Mouse (Mus musculus): Measurements from ENCODE around the gene Sorbs2.

DNA sequence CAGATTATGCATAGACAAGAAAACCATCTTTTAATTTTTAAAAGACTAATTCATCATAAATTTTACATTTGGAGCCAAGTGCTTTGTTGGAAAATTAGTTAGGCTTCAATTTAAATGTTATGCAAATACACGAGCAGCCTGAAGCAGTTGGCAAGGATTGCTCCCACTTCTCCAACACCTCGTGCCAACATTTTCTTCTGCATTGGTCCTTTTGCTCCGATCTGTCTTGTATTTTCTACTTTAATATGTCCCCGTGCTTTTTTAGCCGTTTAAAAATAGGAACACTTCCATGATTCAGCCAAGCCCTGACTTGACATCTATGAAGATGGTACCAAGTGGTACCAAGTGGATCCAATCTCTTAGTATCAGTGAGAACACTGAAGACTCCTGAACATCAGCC lies 50.8 kb downstream of the Sorbs2 start:
- TF ChIP-seq POLR2A (IDR thresholded peaks at IDR 0.05; ENCODE audit: low read depth, low read length) (no peak), CTCF (conservative IDR thresholded peaks at IDR 0.05; ENCODE audit: insufficient read depth, insufficient read length, low read depth, low read length) (no peak)

Data from kidney, adult 2 months (tissue).